Mouse (Mus musculus): ENCODE data around the gene Gm8947. TPM values are rescaled to one million over a fixed set of nuclear protein-coding genes. Genes with fewer than 3 reads are reported as not detected.

Gm8947 gene
- total and polyA plus RNA-seq, 3 experiments: not detected

DNA sequence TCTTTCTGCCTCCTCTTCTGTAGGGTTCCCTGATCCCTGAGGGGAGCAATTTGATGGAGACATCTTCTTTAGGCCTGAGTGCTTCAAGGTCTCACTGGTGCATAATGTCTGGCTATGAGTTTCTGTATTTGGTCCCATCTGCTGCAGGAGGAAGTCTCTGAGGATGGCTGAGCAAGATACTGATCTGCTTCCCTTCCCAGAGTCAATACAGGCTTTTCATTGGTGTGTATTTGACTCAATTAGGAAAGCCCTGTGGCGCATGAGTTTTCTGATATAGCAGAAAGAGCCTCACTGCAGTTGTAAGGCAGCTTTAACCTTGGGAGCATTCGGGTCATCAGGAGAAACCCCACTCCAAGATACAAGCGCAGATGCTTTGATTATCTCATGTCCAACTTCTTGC is 36.0 kb upstream of the Gm8947 start:
- H3K36me3 ChIP-seq (ENCODE audit: control insufficient read depth, insufficient read depth, low read length): no peaks in the 10 kb centered on the region; the same call in 1 of the 2 replicates
- 81% methylated on average over 3 of the region's 3 CpGs for WGBS
- H3K27me3 ChIP-seq (ENCODE audit: control insufficient read depth, insufficient read depth, low read length): no peaks in the 10 kb centered on the region
- no peak overlapping the region for H3K9ac ChIP-seq (ENCODE audit: low read depth, low read length)
- intact Hi-C loops (cut with DNase I): no loop called here
- DNase-seq: no peak
- no peaks in the 10 kb centered on the region for H3K79me2 ChIP-seq (replicated peaks; ENCODE audit: control insufficient read depth, insufficient read depth, low read length)
- peak overlapping the region; percentile 2 for H3K27ac ChIP-seq
- TF ChIP-seq CTCF (IDR thresholded peaks at IDR 0.05) (no peak), EP300 (IDR thresholded peaks at IDR 0.05; ENCODE audit: insufficient read depth, low read depth, low read length) (no peak), POLR2A (IDR thresholded peaks at IDR 0.05; ENCODE audit: insufficient read depth, low read depth, low read length) (no peak)
- H3K4me1 ChIP-seq (ENCODE audit: control insufficient read depth, insufficient read depth, low read length): no peaks in the 10 kb centered on the region; the same call in 1 of the 2 replicates
- no peak overlapping the region for H3K4me3 ChIP-seq

DNA sequence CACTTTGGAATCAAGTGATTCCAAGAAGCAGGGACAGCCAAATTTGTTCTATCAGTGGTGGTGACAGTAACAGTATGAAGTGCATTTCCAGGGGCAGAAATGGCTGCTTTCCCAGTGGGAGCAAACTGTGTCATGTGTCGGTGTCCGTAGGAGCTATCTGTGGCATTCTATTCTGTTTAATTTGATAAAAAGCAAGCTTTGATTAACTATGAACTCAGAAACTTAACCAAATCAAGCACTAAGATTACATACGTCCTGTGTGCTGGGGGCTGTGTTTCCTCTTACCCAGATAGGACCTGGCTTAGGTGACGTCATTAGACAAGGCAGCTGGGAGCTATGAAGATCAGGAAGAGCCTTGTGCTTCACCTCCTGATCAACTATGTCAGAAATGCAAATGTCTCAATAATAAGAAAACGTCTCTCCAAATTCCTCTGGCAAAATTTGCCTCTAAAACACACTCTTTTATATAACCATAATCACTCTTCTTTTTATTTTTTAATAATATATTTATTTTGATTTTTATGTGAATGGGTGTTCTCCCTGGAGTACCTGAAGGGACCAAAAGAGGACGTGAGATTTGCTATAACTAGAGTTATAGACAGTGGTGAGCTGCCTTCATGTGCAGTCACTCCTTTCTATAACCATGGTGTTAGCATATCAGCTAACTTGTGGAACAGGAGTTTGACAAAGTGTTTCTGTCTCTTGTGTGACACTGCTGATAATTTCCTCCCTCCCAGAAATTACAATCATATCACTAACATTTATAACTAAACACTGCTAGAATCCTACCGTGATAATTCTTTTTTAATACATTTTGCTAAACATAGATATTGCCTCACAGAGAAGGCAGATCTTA is 35.2 kb upstream of the Gm8947 start:
- 27% methylated on average over 7 of the region's 7 CpGs for WGBS
- intact Hi-C loops (cut with DNase I): no loop called here
- DNase-seq: no peak
- Histone ChIP-seq H3K79me2 (replicated peaks; ENCODE audit: control insufficient read depth, insufficient read depth, low read length) (no peaks in the 10 kb centered on the region), H3K36me3 (ENCODE audit: control insufficient read depth, insufficient read depth, low read length) (no peaks in the 10 kb centered on the region; the same call in 1 of the 2 replicates), H3K4me1 (ENCODE audit: control insufficient read depth, insufficient read depth, low read length) (no peaks in the 10 kb centered on the region; the same call in 1 of the 2 replicates), H3K9ac (ENCODE audit: low read depth, low read length) (no peak overlapping the region), H3K27ac (peak overlapping the region; percentile 8; the same call in 1 of the 2 replicates), H3K4me3 (no peak overlapping the region), H3K27me3 (ENCODE audit: control insufficient read depth, insufficient read depth, low read length) (no peaks in the 10 kb centered on the region)
- TF ChIP-seq CTCF (IDR thresholded peaks at IDR 0.05) (no peak), EP300 (IDR thresholded peaks at IDR 0.05; ENCODE audit: insufficient read depth, low read depth, low read length) (no peak), POLR2A (IDR thresholded peaks at IDR 0.05; ENCODE audit: insufficient read depth, low read depth, low read length) (no peak)

DNA sequence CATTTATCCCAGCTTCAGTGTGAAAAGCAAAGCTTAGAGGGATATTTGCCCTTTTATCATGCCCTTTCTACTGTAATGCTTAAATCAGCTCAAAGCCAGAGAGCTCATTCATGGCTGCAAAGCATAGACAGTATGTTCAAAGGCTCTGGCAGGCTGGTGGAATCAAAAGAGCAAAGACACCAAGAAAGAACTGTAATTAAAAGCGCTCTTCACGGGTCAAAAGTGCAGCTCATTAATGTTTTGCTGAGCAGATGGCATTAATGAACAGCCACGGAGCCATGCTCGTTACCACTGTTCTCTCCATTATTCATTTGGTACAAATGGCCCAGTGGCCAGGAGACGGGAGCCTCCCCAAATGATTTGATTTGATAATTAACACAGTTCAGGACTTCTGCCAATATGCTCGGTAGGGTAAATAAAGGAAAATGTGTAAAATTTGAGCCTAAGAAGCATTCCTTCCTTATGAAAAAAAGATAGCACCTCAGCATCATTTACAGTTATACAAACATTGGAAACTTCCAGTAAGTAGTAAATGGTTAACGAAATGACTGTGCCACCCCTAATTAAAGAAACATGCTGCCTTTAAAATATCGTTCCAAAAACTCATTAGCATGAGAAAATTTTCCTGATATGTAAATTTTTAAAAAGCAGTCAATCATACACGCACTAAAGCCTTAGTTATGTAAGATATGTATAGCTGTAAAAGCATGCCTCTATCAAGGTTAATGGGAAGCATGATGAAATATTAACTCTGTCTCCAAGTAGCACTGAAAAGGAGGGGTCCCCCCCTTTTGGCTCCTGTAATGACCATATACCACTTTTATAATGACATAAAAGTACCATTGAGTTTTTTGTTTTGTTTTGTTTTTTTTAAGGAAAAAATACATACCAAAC is 34.0 kb upstream of the Gm8947 start:
- DNase-seq: no peak
- H3K9ac ChIP-seq (ENCODE audit: low read depth, low read length): no peak overlapping the region
- intact Hi-C loops (cut with DNase I): no loop called here
- no peaks in the 10 kb centered on the region for H3K79me2 ChIP-seq (replicated peaks; ENCODE audit: control insufficient read depth, insufficient read depth, low read length)
- whole genome bisulfite sequencing: 86% methylated on average over 9 of the region's 9 CpGs
- no peak overlapping the region for H3K27ac ChIP-seq
- no peaks in the 10 kb centered on the region for H3K27me3 ChIP-seq (ENCODE audit: control insufficient read depth, insufficient read depth, low read length)
- H3K4me3 ChIP-seq: no peak overlapping the region
- no peaks in the 10 kb centered on the region; the same call in 1 of the 2 replicates for H3K4me1 ChIP-seq (ENCODE audit: control insufficient read depth, insufficient read depth, low read length)
- no peaks in the 10 kb centered on the region; the same call in 1 of the 2 replicates for H3K36me3 ChIP-seq (ENCODE audit: control insufficient read depth, insufficient read depth, low read length)
- TF ChIP-seq CTCF (IDR thresholded peaks at IDR 0.05) (no peak), POLR2A (IDR thresholded peaks at IDR 0.05; ENCODE audit: insufficient read depth, low read depth, low read length) (no peak), EP300 (IDR thresholded peaks at IDR 0.05; ENCODE audit: insufficient read depth, low read depth, low read length) (no peak)

DNA sequence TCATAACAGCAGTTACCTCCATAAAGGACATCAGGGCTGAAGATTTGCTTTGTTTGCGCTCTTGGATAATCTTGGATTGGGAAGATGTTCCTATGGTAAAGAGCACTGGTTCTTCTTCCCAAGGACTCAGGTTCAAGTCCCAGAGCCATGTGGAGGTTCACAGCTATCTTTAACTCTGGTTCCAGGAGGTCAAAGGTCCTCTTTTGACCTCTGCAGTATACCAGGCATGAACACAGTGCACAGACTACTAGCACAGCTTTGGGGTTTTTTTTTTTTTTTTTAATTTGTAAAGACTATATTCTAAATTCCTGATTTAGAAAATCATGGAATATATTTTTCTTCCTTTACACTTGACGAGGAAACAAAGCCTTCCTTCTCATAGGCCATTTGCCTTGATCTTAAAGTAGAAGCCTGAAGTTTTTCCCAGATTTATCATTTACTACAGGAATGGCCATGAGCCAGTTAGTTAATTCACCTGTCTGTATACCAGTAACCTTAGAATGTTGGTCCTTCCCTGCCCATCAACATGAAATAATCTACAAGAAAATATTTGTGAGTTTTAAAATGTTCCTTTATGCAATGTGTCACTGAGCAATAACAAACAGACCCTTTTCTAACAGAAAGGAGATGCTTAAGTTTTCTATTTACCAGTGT is 33.2 kb upstream of the Gm8947 start:
- Histone ChIP-seq H3K36me3 (ENCODE audit: control insufficient read depth, insufficient read depth, low read length) (no peaks in the 10 kb centered on the region; the same call in 1 of the 2 replicates), H3K27ac (no peak overlapping the region), H3K27me3 (ENCODE audit: control insufficient read depth, insufficient read depth, low read length) (no peaks in the 10 kb centered on the region), H3K4me1 (ENCODE audit: control insufficient read depth, insufficient read depth, low read length) (no peaks in the 10 kb centered on the region; the same call in 1 of the 2 replicates), H3K9ac (ENCODE audit: low read depth, low read length) (no peak overlapping the region), H3K79me2 (replicated peaks; ENCODE audit: control insufficient read depth, insufficient read depth, low read length) (no peaks in the 10 kb centered on the region), H3K4me3 (no peak overlapping the region)
- TF ChIP-seq CTCF (IDR thresholded peaks at IDR 0.05) (no peak), EP300 (IDR thresholded peaks at IDR 0.05; ENCODE audit: insufficient read depth, low read depth, low read length) (no peak), POLR2A (IDR thresholded peaks at IDR 0.05; ENCODE audit: insufficient read depth, low read depth, low read length) (no peak)
- WGBS: 93% methylated on average over 2 of the region's 2 CpGs
- DNase-seq: no peak
- intact Hi-C loops (cut with DNase I): no loop called here

DNA sequence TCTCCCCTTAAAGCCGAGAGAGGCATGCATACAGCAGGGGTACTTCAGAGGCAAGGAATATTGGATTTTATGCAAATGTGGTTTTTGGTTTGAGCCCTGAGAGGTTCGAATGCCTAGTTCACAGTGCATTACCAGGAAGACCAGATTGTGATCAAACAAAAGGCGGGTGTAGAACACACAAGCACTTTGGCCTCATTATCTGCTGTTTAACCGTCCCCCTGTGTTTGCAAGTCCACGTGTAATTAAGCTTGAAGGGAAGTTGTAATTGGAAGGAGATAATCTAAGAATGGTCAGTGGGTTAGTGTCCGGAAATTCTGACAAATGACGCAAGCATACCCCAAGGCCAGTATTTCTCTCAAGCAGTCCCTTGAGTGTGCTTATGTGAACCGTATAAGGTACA is 26.1 kb upstream of the Gm8947 start:
- no peaks in the 10 kb centered on the region for H3K79me2 ChIP-seq (replicated peaks; ENCODE audit: control insufficient read depth, insufficient read depth, low read length)
- intact Hi-C loops (cut with DNase I): no loop called here
- no peak overlapping the region for H3K4me3 ChIP-seq
- no peaks in the 10 kb centered on the region; the same call in 1 of the 2 replicates for H3K4me1 ChIP-seq (ENCODE audit: control insufficient read depth, insufficient read depth, low read length)
- no peaks in the 10 kb centered on the region for H3K27me3 ChIP-seq (ENCODE audit: control insufficient read depth, insufficient read depth, low read length)
- H3K36me3 ChIP-seq (ENCODE audit: control insufficient read depth, insufficient read depth, low read length): no peaks in the 10 kb centered on the region
- H3K9ac ChIP-seq (ENCODE audit: low read depth, low read length): no peak overlapping the region
- WGBS: 46% methylated on average over 8 of the region's 8 CpGs
- TF ChIP-seq CTCF (IDR thresholded peaks at IDR 0.05) (no peak), EP300 (IDR thresholded peaks at IDR 0.05; ENCODE audit: insufficient read depth, low read depth, low read length) (no peak), POLR2A (IDR thresholded peaks at IDR 0.05; ENCODE audit: insufficient read depth, low read depth, low read length) (no peak)
- DNase-seq: no peak
- H3K27ac ChIP-seq: no peak overlapping the region
